ENCODE assay signal across 8 mouse cellular contexts in the genomic region with DNA sequence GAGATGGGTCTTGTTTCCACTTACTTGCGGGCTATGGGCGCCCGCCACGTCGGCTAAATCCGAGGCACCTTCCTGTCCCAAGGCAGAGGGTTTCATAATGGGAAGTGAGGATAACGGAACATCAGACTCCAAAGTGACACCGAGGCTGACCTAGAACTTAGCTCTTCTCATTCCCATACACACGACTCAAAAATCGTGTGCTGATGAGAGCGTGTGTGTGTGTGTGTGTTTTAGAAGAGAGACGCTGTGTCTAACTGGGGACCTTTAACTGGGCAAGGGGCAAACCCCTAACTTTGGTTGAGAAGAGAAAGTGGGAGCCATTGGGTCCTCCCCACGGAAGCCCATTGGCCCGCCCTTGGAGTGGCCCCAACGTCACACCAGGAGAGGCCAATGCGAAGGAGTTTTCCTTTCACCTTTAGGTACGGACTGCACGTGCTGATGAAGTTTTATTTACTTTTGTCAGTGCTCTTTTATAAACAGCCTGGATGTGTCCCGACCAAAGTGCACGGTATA. TPM values are rescaled to one million over a fixed set of nuclear protein-coding genes. Genes with fewer than 3 reads are reported as not detected.
DNase-seq lines count a peak whose midpoint lies in the region; ATAC-seq and TF ChIP-seq lines count a peak whose summit lies in the region.

No protein-coding gene starts in this region.

- intact Hi-C loops in heart, postnatal 14 days (cut with DNase I) = no loop called here

- H3K27ac ChIP-seq in ES-Bruce4 (ENCODE audit: insufficient read depth, low read length) = no peak overlapping the region
- peak overlapping the region; percentile 90 for H3K27ac ChIP-seq in forebrain, embryonic 10.5 days
- H3K27ac ChIP-seq in lung, postnatal 0 days (ENCODE audit: low read length) = peak overlapping the region; percentile 78

- peak overlapping the region; percentile 77 for H3K9ac ChIP-seq in ES-Bruce4 (ENCODE audit: low read depth, poor library complexity, severe bottlenecking)
- H3K9ac ChIP-seq in lung, postnatal 0 days (replicated peaks; ENCODE audit: low read depth) = peak overlapping the region; percentile 92

- no peak for TF ChIP-seq EP300 in ES-Bruce4 (IDR thresholded peaks at IDR 0.05; ENCODE audit: insufficient read depth, low read depth, low read length)
- TF ChIP-seq EP300 in lung, postnatal 0 days (IDR thresholded peaks at IDR 0.05) = no peak

- peak overlapping the region; percentile 83 for H3K4me2 ChIP-seq in lung, postnatal 0 days (replicated peaks; ENCODE audit: low read depth, low read length)

- no peaks in the 10 kb centered on the region for H3K9me3 ChIP-seq in ES-Bruce4 (replicated peaks; ENCODE audit: control insufficient read depth, insufficient read depth, low read length, poor library complexity, severe bottlenecking)
- no peaks in the 10 kb centered on the region for H3K9me3 ChIP-seq in forebrain, embryonic 10.5 days
- H3K9me3 ChIP-seq in lung, postnatal 0 days (ENCODE audit: low read length) = no peaks in the 10 kb centered on the region

- no peaks in the 10 kb centered on the region for H3K4me1 ChIP-seq in ES-Bruce4 (ENCODE audit: control insufficient read depth, insufficient read depth, low read length)
- peaks cover 16% of the 10 kb centered on the region for H3K4me1 ChIP-seq in forebrain, embryonic 10.5 days
- H3K4me1 ChIP-seq in lung, postnatal 0 days (ENCODE audit: insufficient read depth, low read depth, low read length) = peaks cover 4% of the 10 kb centered on the region; the same call in 1 of the 2 replicates

- H3K4me3 ChIP-seq in ES-Bruce4 (ENCODE audit: low read depth, low read length) = peak overlapping the region; percentile 92
- H3K4me3 ChIP-seq in forebrain, embryonic 10.5 days = peak overlapping the region; percentile 94
- H3K4me3 ChIP-seq in lung, postnatal 0 days (ENCODE audit: low read depth, low read length) = peak overlapping the region; percentile 93

- no peak for TF ChIP-seq POLR2A in ES-Bruce4 (IDR thresholded peaks at IDR 0.05; ENCODE audit: insufficient read depth, low read length)

- no peaks in the 10 kb centered on the region for H3K27me3 ChIP-seq in ES-Bruce4 (ENCODE audit: control insufficient read depth, insufficient read depth, low read length, poor library complexity, severe bottlenecking)
- no peaks in the 10 kb centered on the region for H3K27me3 ChIP-seq in forebrain, embryonic 10.5 days (ENCODE audit: poor library complexity, severe bottlenecking)
- H3K27me3 ChIP-seq in lung, postnatal 0 days (replicated peaks; ENCODE audit: insufficient read depth, low read length) = no peaks in the 10 kb centered on the region

- TF ChIP-seq CTCF in ES-Bruce4 (IDR thresholded peaks at IDR 0.05; ENCODE audit: low read depth, low read length) = no peak
- TF ChIP-seq CTCF in lung, postnatal 0 days (IDR thresholded peaks at IDR 0.05) = no peak

- 3% methylated on average over 20 of the region's 20 CpGs for WGBS in forebrain, embryonic 10.5 days
- 1% methylated on average over 20 of the region's 20 CpGs for WGBS in lung, postnatal 0 days

- peak; percentile 62 for DNase-seq in brain, adult 2 months (ENCODE audit: low read depth, low spot score)
- DNase-seq in forebrain, embryonic 10.5 days (ENCODE audit: extremely low spot score, low spot score) = peak; percentile 55
- peak; percentile 57 to 75 for DNase-seq in heart, postnatal 14 days
- DNase-seq in kidney, postnatal 4 days = peak; percentile 74 to 80
- peak; percentile 90 for DNase-seq in lung, postnatal 0 days (ENCODE audit: low spot score)
- peak; percentile 34 for DNase-seq in ovary, postnatal 14 days (ENCODE audit: low spot score)
- DNase-seq in thymus, postnatal 25 days = peak; percentile 67

- peak; percentile 71 for ATAC-seq in lung, postnatal 0 days

- H3K36me3 ChIP-seq in ES-Bruce4 (ENCODE audit: control insufficient read depth, insufficient read depth, low read length, poor library complexity, severe bottlenecking) = peaks cover 9% of the 10 kb centered on the region
- peaks cover 14% of the 10 kb centered on the region for H3K36me3 ChIP-seq in forebrain, embryonic 10.5 days (replicated peaks)
- peaks cover 7% of the 10 kb centered on the region; the same call in 1 of the 2 replicates for H3K36me3 ChIP-seq in lung, postnatal 0 days (ENCODE audit: insufficient read depth, low read length)

RNA-seq across cellular contexts. Expression of gene 3110001I22Rik, which starts 0.7 kb away (rescaled TPM):
- polyA plus RNA-seq in ES-Bruce4 (2011; ENCODE audit: insufficient read depth, insufficient read length, low read depth, missing spikeins) = 3.9 and 4.6 TPM in 2 replicates
- polyA plus RNA-seq in forebrain, embryonic 10.5 days (2016; fragmentation: Nextera tagmentation; extraction: Ambion mirVana) = 8.7 and 9.3 TPM in 2 replicates
- 1 to 10 TPM; 2.5 to 3.8 TPM for total RNA-seq in heart, postnatal 14 days (2021)
- 2.8 and 3.1 TPM in 2 replicates for polyA plus RNA-seq in lung, postnatal 0 days (2015; fragmentation: Nextera tagmentation; extraction: Ambion mirVana)

RNA-seq across cellular contexts. Expression of gene Bfar, which starts 0.8 kb away (rescaled TPM):
- 24.1 and 25.5 TPM in 2 replicates for polyA plus RNA-seq in ES-Bruce4 (2011; ENCODE audit: insufficient read depth, insufficient read length, low read depth, missing spikeins)
- polyA plus RNA-seq in forebrain, embryonic 10.5 days (2016; fragmentation: Nextera tagmentation; extraction: Ambion mirVana) = 35.9 and 36.2 TPM in 2 replicates
- 10 to 100 TPM; 43.0 to 48.4 TPM for total RNA-seq in heart, postnatal 14 days (2021)
- 33.3 and 33.4 TPM in 2 replicates for polyA plus RNA-seq in lung, postnatal 0 days (2015; fragmentation: Nextera tagmentation; extraction: Ambion mirVana)

RNA-seq across cellular contexts. Expression of gene Parn, which starts 4.5 kb away (rescaled TPM):
- polyA plus RNA-seq in ES-Bruce4 (2011; ENCODE audit: insufficient read depth, insufficient read length, low read depth, missing spikeins) = 68.0 and 80.3 TPM in 2 replicates
- polyA plus RNA-seq in forebrain, embryonic 10.5 days (2016; fragmentation: Nextera tagmentation; extraction: Ambion mirVana) = 46.4 and 47.9 TPM in 2 replicates
- total RNA-seq in heart, postnatal 14 days (2021) = 10 to 100 TPM; 13.8 to 14.1 TPM
- polyA plus RNA-seq in lung, postnatal 0 days (2015; fragmentation: Nextera tagmentation; extraction: Ambion mirVana) = 25.0 and 28.5 TPM in 2 replicates

RNA-seq across cellular contexts. Expression of gene Pla2g10, which starts 58.3 kb away (rescaled TPM):
- 7.8 and 11.8 TPM in 2 replicates for polyA plus RNA-seq in ES-Bruce4 (2011; ENCODE audit: insufficient read depth, insufficient read length, low read depth, missing spikeins)
- 0.44 TPM in 1 of 2 replicates, not detected in the other for polyA plus RNA-seq in forebrain, embryonic 10.5 days (2016; fragmentation: Nextera tagmentation; extraction: Ambion mirVana)
- total RNA-seq in heart, postnatal 14 days (2021) = not detected
- polyA plus RNA-seq in lung, postnatal 0 days (2015; fragmentation: Nextera tagmentation; extraction: Ambion mirVana) = 1.5 and 1.7 TPM in 2 replicates

Comparison
In these comparisons a context has a peak if more than half of its experiments do, and no peak if none do; other contexts are left out.
1. DNase-seq: peak in every context shown above with its lines; median percentile 90 in lung, postnatal 0 days; 77 in kidney, postnatal 4 days; 67 in thymus, postnatal 25 days; 66 in heart, postnatal 14 days; 62 in brain, adult 2 months; 55 in forebrain, embryonic 10.5 days; 34 in ovary, postnatal 14 days.